Mouse (Mus musculus): ENCODE data around the gene Mgat4b. TPM values are rescaled to one million over a fixed set of nuclear protein-coding genes. Genes with fewer than 3 reads are reported as not detected.

Mgat4b gene
- polyA plus RNA-seq, 1 experiment from 2014 or later, result 29.7 TPM

GRCm38 (mm10) chr11:50182702-50183101, 28.0 kb upstream of the Mgat4b start:
- Histone ChIP-seq H3K4me3 (replicated peaks) (no peak overlapping the region), H3K27ac (no peak overlapping the region), H3K4me1 (no peaks in the 10 kb centered on the region), H3K4me2 (no peak overlapping the region), H3K27me3 (replicated peaks) (no peaks in the 10 kb centered on the region), H3K9me3 (no peaks in the 10 kb centered on the region), H3K9ac (no peak overlapping the region), H3K36me3 (no peaks in the 10 kb centered on the region)
- 72% methylated on average over 4 of the region's 4 CpGs for WGBS
- no peak for ATAC-seq (ENCODE audit: insufficient read depth, low FRiP score, low read depth)

DNA sequence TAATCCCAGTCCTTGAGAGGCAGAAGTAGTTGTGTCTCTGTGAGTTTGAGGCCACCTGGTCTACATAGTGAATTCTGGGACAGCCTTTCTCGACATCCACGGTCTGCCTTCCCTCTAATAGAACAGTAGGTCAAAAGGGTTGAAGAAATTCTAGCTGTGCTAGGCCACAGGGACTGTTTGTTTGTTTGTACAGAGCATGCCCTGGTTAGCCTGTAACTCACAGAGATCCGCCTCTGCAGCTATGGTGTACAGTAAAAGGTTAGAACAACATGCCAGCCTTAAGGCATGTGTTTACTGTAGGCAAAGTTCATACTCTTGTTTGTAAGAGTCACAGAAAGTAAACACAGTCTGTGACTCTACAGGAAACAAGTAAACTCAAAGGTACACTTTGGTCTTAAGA, 25.9 kb upstream of the Mgat4b start:
- ATAC-seq (ENCODE audit: insufficient read depth, low FRiP score, low read depth), result no peak
- H3K36me3 ChIP-seq, result no peaks in the 10 kb centered on the region
- no peak overlapping the region for H3K9ac ChIP-seq
- no peak overlapping the region for H3K4me3 ChIP-seq (replicated peaks)
- H3K4me2 ChIP-seq, result no peak overlapping the region
- no peaks in the 10 kb centered on the region for H3K27me3 ChIP-seq (replicated peaks)
- no peaks in the 10 kb centered on the region for H3K9me3 ChIP-seq
- no peak overlapping the region for H3K27ac ChIP-seq
- H3K4me1 ChIP-seq, result no peaks in the 10 kb centered on the region
- WGBS, result 83% methylated on average over 3 of the region's 3 CpGs

DNA sequence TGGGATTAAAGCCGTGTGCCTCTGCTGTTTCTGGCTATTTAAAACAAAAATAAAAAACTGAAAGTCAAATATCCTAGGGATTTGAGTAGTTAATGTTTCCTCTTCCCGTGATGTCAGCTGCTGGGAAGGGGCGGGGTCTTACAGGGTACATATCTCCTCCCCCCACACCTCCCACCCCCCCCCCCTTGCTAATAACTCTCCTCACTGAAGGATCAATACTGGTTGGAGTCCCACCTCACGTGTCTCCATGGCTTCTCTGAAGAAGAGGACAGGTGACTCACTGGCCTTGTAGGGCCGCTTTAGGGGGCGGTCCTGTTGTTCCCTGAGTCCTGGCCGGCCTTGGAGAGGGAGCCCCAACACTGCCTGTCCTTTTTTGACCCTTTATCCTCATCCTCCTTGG, 22.0 kb upstream of the Mgat4b start:
- no peak overlapping the region for H3K4me2 ChIP-seq
- H3K36me3 ChIP-seq, result no peaks in the 10 kb centered on the region
- no peak overlapping the region for H3K4me3 ChIP-seq (replicated peaks)
- WGBS, result 50% methylated on average over 7 of the region's 7 CpGs
- H3K27ac ChIP-seq, result no peak overlapping the region
- no peaks in the 10 kb centered on the region for H3K9me3 ChIP-seq
- no peaks in the 10 kb centered on the region for H3K4me1 ChIP-seq
- H3K27me3 ChIP-seq (replicated peaks), result no peaks in the 10 kb centered on the region
- ATAC-seq (ENCODE audit: insufficient read depth, low FRiP score, low read depth), result peak; percentile 31; the same call in 1 of the 2 replicates
- no peak overlapping the region for H3K9ac ChIP-seq

GRCm38 (mm10) chr11:50190362-50190761, 20.3 kb upstream of the Mgat4b start:
- Histone ChIP-seq H3K4me1 (no peaks in the 10 kb centered on the region), H3K4me3 (replicated peaks) (no peak overlapping the region), H3K27ac (no peak overlapping the region), H3K4me2 (no peak overlapping the region), H3K9me3 (no peaks in the 10 kb centered on the region), H3K27me3 (replicated peaks) (no peaks in the 10 kb centered on the region), H3K36me3 (no peaks in the 10 kb centered on the region), H3K9ac (no peak overlapping the region)
- 66% methylated on average over 4 of the region's 4 CpGs for WGBS
- ATAC-seq (ENCODE audit: insufficient read depth, low FRiP score, low read depth), result no peak

DNA sequence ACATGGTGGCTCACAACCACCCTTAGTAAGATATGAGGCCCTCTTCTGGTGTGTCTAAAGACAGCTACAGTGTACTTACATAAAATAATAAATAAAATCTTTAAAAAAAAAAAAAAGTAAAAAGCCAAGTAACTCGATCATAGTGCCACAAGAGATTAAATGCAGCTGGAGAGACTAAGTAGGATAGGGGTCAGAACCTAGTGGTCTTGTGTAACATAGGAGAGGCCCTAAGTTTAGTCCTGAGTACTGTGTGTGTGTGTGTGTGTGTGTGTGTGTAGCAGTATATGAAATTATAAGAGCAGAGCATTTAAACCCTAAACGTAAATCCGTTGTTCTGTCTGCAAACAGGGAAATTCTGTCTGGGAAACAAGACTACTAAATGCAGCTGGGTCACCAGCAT, 18.4 kb upstream of the Mgat4b start:
- WGBS, result 73% methylated on average over 3 of the region's 3 CpGs
- no peak overlapping the region for H3K4me3 ChIP-seq (replicated peaks)
- H3K9me3 ChIP-seq, result no peaks in the 10 kb centered on the region
- H3K4me1 ChIP-seq, result no peaks in the 10 kb centered on the region
- H3K27ac ChIP-seq, result no peak overlapping the region
- H3K4me2 ChIP-seq, result no peak overlapping the region
- no peaks in the 10 kb centered on the region for H3K27me3 ChIP-seq (replicated peaks)
- H3K36me3 ChIP-seq, result no peaks in the 10 kb centered on the region
- H3K9ac ChIP-seq, result no peak overlapping the region
- no peak for ATAC-seq (ENCODE audit: insufficient read depth, low FRiP score, low read depth)

- ATAC-seq (ENCODE audit: insufficient read depth, low FRiP score, low read depth), result no peak
- Histone ChIP-seq H3K27me3 (replicated peaks) (no peaks in the 10 kb centered on the region), H3K9me3 (no peaks in the 10 kb centered on the region), H3K4me1 (no peaks in the 10 kb centered on the region), H3K4me2 (no peak overlapping the region), H3K27ac (no peak overlapping the region), H3K36me3 (peaks cover 3% of the 10 kb centered on the region; the same call in 1 of the 2 replicates), H3K4me3 (replicated peaks) (no peak overlapping the region), H3K9ac (no peak overlapping the region)
- WGBS, result 68% methylated on average over 7 of the region's 7 CpGs
Measured at GRCm38 (mm10) chr11:50194070-50194469, 16.6 kb upstream of the Mgat4b start.

DNA sequence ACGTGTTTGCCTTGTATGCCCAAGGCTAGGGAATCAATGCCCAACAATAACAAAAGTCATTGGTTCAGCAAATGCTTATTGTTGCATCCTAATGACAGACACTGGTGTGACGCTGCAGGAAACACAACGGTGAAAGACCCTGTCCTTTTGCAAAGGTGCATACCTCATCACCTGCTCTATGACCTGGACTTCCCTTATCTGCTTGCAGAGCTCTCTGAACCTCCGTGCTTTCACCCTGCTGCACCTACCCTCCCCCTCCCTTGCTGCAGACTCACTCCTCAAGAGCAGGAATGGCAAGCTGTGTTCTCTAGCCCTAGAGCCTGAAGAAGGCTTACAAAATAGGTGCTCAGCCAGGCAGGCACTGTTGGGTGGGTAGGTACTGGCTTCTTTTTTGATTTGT, 15.9 kb upstream of the Mgat4b start:
- whole genome bisulfite sequencing, result 62% methylated on average over 4 of the region's 4 CpGs
- ATAC-seq (ENCODE audit: insufficient read depth, low FRiP score, low read depth), result no peak
- H3K4me1 ChIP-seq, result no peaks in the 10 kb centered on the region
- no peak overlapping the region for H3K9ac ChIP-seq
- H3K27me3 ChIP-seq (replicated peaks), result no peaks in the 10 kb centered on the region
- H3K36me3 ChIP-seq, result peaks cover 10% of the 10 kb centered on the region
- no peak overlapping the region for H3K27ac ChIP-seq
- no peak overlapping the region for H3K4me2 ChIP-seq
- no peak overlapping the region for H3K4me3 ChIP-seq (replicated peaks)
- no peaks in the 10 kb centered on the region for H3K9me3 ChIP-seq

DNA sequence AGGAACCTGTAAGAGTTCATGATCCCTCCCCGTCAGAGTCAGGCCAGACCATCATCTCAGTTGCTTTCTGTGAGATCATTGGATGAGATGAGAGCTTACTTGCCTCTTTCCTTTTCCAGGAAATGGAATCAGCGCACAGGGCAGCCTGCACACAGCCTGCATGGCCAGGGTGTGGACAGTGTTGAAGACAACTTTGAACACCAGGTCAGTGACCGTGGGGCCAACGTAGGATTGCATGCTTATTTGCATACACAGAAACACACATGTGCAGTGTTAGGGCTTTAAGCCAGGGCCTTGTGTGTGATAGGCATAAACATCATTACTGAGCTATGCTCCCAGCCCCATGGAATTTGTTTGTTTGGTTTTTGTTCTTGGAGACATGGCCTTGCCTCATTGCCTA, 13.2 kb upstream of the Mgat4b start:
- no peak overlapping the region for H3K27ac ChIP-seq
- WGBS, result 80% methylated on average over 4 of the region's 4 CpGs
- no peak overlapping the region for H3K9ac ChIP-seq
- no peaks in the 10 kb centered on the region for H3K4me1 ChIP-seq
- H3K4me2 ChIP-seq, result no peak overlapping the region
- peaks cover 37% of the 10 kb centered on the region for H3K36me3 ChIP-seq
- H3K27me3 ChIP-seq (replicated peaks), result no peaks in the 10 kb centered on the region
- H3K9me3 ChIP-seq, result no peaks in the 10 kb centered on the region
- no peak for ATAC-seq (ENCODE audit: insufficient read depth, low FRiP score, low read depth)
- H3K4me3 ChIP-seq (replicated peaks), result no peak overlapping the region

DNA sequence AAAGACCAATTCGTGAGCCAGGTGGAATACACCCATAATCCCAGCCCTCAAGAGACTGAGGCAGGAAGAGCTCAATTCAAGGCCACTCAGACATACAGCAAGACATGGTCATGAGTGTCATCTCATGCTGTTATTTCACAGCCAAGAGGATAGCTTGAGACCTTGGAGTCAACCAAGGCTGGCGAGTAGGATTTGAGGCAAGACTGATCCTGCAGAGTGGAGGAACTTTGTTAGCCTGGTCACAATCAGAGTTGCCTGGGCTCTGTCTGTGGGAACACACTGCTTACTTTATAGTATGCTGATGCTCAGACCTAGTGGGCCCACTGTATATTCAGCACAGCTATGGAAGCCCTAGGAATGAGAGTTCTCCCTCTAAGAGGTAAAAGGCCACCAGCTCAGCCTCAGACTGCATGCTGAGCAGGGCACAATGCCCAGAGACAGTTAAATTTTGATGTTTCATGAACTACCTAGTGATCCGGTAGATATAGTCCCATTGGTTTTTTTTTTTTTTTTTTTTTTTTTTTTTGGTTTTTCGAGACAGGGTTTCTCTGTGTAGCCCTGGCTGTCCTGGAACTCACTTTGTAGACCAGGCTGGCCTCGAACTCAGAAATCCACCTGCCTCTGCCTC, 12.4 kb upstream of the Mgat4b start:
- ATAC-seq (ENCODE audit: insufficient read depth, low FRiP score, low read depth), result no peak
- WGBS, result 79% methylated on average over 4 of the region's 5 CpGs
- H3K9ac ChIP-seq, result no peak overlapping the region
- no peak overlapping the region for H3K4me3 ChIP-seq (replicated peaks)
- H3K36me3 ChIP-seq, result peaks cover 41% of the 10 kb centered on the region
- H3K4me1 ChIP-seq, result no peaks in the 10 kb centered on the region
- no peaks in the 10 kb centered on the region for H3K27me3 ChIP-seq (replicated peaks)
- no peak overlapping the region for H3K4me2 ChIP-seq
- H3K9me3 ChIP-seq, result no peaks in the 10 kb centered on the region
- no peak overlapping the region for H3K27ac ChIP-seq

DNA sequence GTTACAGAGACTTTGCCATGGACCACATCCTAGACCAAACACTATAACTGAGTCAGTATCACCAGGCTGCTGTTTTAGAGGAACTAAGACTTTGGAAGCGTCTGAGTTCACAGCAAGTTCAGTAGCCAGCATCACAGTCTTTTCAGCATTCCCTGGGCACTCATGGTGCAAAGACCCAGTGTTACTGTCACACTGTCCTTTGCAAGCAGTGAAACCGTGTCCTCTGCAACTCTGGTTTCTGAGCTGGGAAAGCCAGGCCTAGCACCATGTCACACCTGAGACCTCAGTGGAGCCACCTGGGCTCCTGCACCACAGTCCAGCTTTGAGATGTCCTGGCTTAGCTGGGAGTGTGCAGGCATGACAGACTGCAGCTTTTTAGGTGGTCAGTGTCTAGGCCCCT, 11.8 kb upstream of the Mgat4b start:
- WGBS, result 83% methylated on average over 2 of the region's 2 CpGs
- Histone ChIP-seq H3K27ac (no peak overlapping the region), H3K4me2 (no peak overlapping the region), H3K4me1 (no peaks in the 10 kb centered on the region), H3K9ac (no peak overlapping the region), H3K36me3 (peaks cover 41% of the 10 kb centered on the region), H3K9me3 (no peaks in the 10 kb centered on the region), H3K4me3 (replicated peaks) (no peak overlapping the region), H3K27me3 (replicated peaks) (no peaks in the 10 kb centered on the region)
- no peak for ATAC-seq (ENCODE audit: insufficient read depth, low FRiP score, low read depth)

GRCm38 (mm10) chr11:50200613-50201012, 10.1 kb upstream of the Mgat4b start:
- no peaks in the 10 kb centered on the region for H3K27me3 ChIP-seq (replicated peaks)
- WGBS, result 81% methylated on average over 8 of the region's 8 CpGs
- no peak overlapping the region for H3K9ac ChIP-seq
- no peak overlapping the region for H3K27ac ChIP-seq
- ATAC-seq (ENCODE audit: insufficient read depth, low FRiP score, low read depth), result no peak
- H3K4me3 ChIP-seq (replicated peaks), result no peak overlapping the region
- no peaks in the 10 kb centered on the region for H3K9me3 ChIP-seq
- H3K4me1 ChIP-seq, result no peaks in the 10 kb centered on the region
- H3K36me3 ChIP-seq, result peaks cover 56% of the 10 kb centered on the region
- no peak overlapping the region for H3K4me2 ChIP-seq

- Histone ChIP-seq H3K36me3 (peaks cover 66% of the 10 kb centered on the region), H3K9me3 (no peaks in the 10 kb centered on the region), H3K4me2 (no peak overlapping the region), H3K9ac (no peak overlapping the region), H3K4me1 (no peaks in the 10 kb centered on the region), H3K27me3 (replicated peaks) (no peaks in the 10 kb centered on the region), H3K27ac (no peak overlapping the region), H3K4me3 (replicated peaks) (no peak overlapping the region)
- no peak for ATAC-seq (ENCODE audit: insufficient read depth, low FRiP score, low read depth)
- WGBS, result 90% methylated on average over 3 of the region's 3 CpGs
Measured at GRCm38 (mm10) chr11:50201590-50201989, 9.1 kb upstream of the Mgat4b start.

- no peaks in the 10 kb centered on the region for H3K4me1 ChIP-seq
- no peak for ATAC-seq (ENCODE audit: insufficient read depth, low FRiP score, low read depth)
- no peak overlapping the region for H3K4me2 ChIP-seq
- no peak overlapping the region for H3K4me3 ChIP-seq (replicated peaks)
- 91% methylated on average over 9 of the region's 9 CpGs for WGBS
- H3K36me3 ChIP-seq, result peaks cover 82% of the 10 kb centered on the region
- H3K27me3 ChIP-seq (replicated peaks), result no peaks in the 10 kb centered on the region
- no peaks in the 10 kb centered on the region for H3K9me3 ChIP-seq
- no peak overlapping the region for H3K27ac ChIP-seq
- H3K9ac ChIP-seq, result no peak overlapping the region
Measured at GRCm38 (mm10) chr11:50203302-50203827, 7.3 kb upstream of the Mgat4b start.
